Mouse (Mus musculus) liver, postnatal 0 days (tissue): ENCODE data around the gene Pex11b. TPM values are rescaled to one million over a fixed set of nuclear protein-coding genes. Genes with fewer than 3 reads are reported as not detected.
A peak's percentile ranks its signal among the peaks of the same experiment; 100 is the strongest.
"Not testable (repeated sequence)": the region's sequence is repeated elsewhere in the genome, so short reads cannot be mapped to it uniquely, and the experiment has no call there.

Experiments used
- ATAC-seq: fragments of 200-750 bp; cut with Nextera tagmentation; 2 replicates; pipeline ENCODE4 v1.8.0; 2017; ENCODE audit warnings: mild to moderate bottlenecking, moderate library complexity
- DNase-seq: peaks from one replicate; pipeline ENCODE4 v3.0.0-alpha.2; 2016
- H3K27ac ChIP-seq: fragments of 300-500 bp; sonication (generic); 2 replicates; pipeline ENCODE4 v1.5.1; 2014; ENCODE audit warnings: antibody characterized with exemption, moderate library complexity, mild to moderate bottlenecking, low read depth
- H3K27me3 ChIP-seq: fragments of 300-500 bp; sonication (generic); 2 replicates; pipeline ENCODE4 v1.6.1; 2014; ENCODE audit warnings: low read length, control low read depth, mixed read lengths; ENCODE audit not compliant: insufficient read depth
- H3K36me3 ChIP-seq: fragments of 300-500 bp; sonication (generic); replicated peaks from 2 replicates; pipeline ENCODE4 v1.6.1; 2014; ENCODE audit warnings: mild to moderate bottlenecking, control low read depth, low read length, moderate library complexity, mixed read lengths; ENCODE audit not compliant: insufficient read depth
- H3K4me1 ChIP-seq: fragments of 300-500 bp; sonication (generic); 2 replicates; pipeline ENCODE4 v1.6.1; 2014; ENCODE audit warnings: antibody characterized with exemption, mild to moderate bottlenecking, control low read depth; ENCODE audit not compliant: insufficient read depth
- H3K4me2 ChIP-seq: fragments of 300-500 bp; sonication (generic); 2 replicates; pipeline ENCODE4 v1.6.1; 2014; ENCODE audit warnings: low read depth, mild to moderate bottlenecking, low read length, moderate library complexity, mixed read lengths
- H3K4me3 ChIP-seq: fragments of 300-500 bp; sonication (generic); 2 replicates; pipeline ENCODE4 v1.5.1; 2014; ENCODE audit warnings: low read depth, low read length
- H3K9ac ChIP-seq: fragments of 300-500 bp; sonication (generic); replicated peaks from 2 replicates; pipeline ENCODE4 v1.6.1; 2014; ENCODE audit warnings: mild to moderate bottlenecking, moderate library complexity
- H3K9me3 ChIP-seq: fragments of 300-500 bp; sonication (generic); 2 replicates; pipeline ENCODE4 v1.6.1; 2016; ENCODE audit warnings: mild to moderate bottlenecking, control low read depth, low read length, mixed read lengths
- CTCF ChIP-seq: sonication (generic); IDR thresholded peaks from 2 replicates; pipeline ENCODE4 v1.5.1; 2016; ENCODE audit warnings: antibody characterized with exemption, low read depth
- EP300 ChIP-seq: IDR thresholded peaks from 2 replicates; pipeline ENCODE4 v1.6.1; 2016; ENCODE audit warnings: antibody characterized with exemption, low read depth, mild to moderate bottlenecking
- WGBS: fragments of 180-500 bp; shearing (Covaris S2); extraction: QIAGEN DNeasy Blood & Tissue Kit; methylation state at CpG from one replicate; pipeline ENCODE4 v1.1.7; 2014; ENCODE audit not compliant: insufficient replicate concordance; 5-methylcytosine and 5-hydroxymethylcytosine counted together
- polyA plus RNA-seq: library from polyadenylated mRNA; unstranded; fragments of >200 nt; fragmentation: Nextera tagmentation; extraction: Ambion mirVana; gene quantifications from 2 replicates; pipeline ENCODE4 v1.2.1, GENCODE M21; 2015

The Pex11b gene
- polyA plus RNA-seq, 1 experiment from 2014 or later = 24.4 TPM

DNA sequence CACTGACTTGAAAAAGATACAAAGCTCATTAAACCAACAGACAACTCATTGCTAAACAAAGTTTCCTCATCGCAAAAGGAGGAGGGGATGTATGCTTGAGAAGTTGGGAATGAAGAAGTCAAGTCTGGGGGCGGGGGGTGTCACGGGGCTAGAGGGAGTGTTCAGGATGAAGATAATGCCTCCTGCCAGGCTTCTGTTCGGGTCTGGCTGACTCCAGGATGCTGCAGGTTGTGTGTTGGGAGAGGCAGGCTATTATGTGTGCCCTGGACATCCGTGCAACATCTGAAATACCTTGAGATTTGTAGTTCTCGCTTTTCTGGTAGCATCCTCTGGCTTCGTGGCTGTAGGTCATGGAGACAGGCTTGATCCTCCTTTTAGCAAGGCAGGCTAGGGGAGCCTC is 43.3 kb downstream of the Pex11b start:
- DNase-seq (no peak), ATAC-seq (no peak)
- H3K4me2 ChIP-seq = no peak overlapping the region
- H3K9ac ChIP-seq = no peak overlapping the region
- no peaks in the 10 kb centered on the region for H3K36me3 ChIP-seq
- TF ChIP-seq EP300 (no peak), CTCF (no peak)
- WGBS = 62% methylated on average over 7 of the region's 7 CpGs
- no peaks in the 10 kb centered on the region for H3K4me1 ChIP-seq
- H3K27me3 ChIP-seq = peaks cover 18% of the 10 kb centered on the region; the same call in 1 of the 2 replicates
- H3K9me3 ChIP-seq = no peaks in the 10 kb centered on the region
- no peak overlapping the region for H3K4me3 ChIP-seq
- H3K27ac ChIP-seq = no peak overlapping the region

DNA sequence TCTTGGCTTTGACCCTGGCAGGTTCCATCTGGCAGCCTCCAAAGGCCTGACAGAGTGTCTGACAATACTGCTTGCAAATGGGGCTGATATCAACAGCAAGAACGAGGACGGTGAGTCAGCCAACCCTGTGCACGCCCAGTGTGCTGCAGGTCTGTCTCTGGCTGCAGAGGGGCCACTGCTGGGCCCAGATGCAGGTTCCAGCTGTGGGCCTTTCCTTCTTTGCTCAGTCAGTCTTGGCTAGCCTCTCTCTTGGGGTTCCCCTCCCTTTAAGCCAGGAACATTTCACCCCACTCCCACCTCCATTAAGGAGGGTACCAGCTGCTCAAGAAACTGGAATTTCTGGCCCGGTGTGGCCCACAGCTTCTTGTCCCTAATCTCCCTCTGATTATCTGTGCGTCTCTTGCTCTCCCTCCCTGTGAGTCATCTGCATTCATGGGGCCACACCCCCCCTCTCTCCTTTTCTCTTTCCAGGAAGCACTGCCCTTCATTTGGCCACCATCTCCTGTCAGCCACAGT is 44.0 kb downstream of the Pex11b start:
- no peak overlapping the region for H3K27ac ChIP-seq
- WGBS = 25% methylated on average over 5 of the region's 5 CpGs
- H3K4me1 ChIP-seq = no peaks in the 10 kb centered on the region
- DNase-seq (no peak), ATAC-seq (no peak)
- H3K27me3 ChIP-seq = peaks cover 22% of the 10 kb centered on the region; the same call in 1 of the 2 replicates
- no peak overlapping the region for H3K9ac ChIP-seq
- H3K9me3 ChIP-seq = no peaks in the 10 kb centered on the region
- no peak overlapping the region for H3K4me3 ChIP-seq
- H3K4me2 ChIP-seq = no peak overlapping the region
- no peaks in the 10 kb centered on the region for H3K36me3 ChIP-seq
- no peak for TF ChIP-seq EP300
- no peak for TF ChIP-seq CTCF

DNA sequence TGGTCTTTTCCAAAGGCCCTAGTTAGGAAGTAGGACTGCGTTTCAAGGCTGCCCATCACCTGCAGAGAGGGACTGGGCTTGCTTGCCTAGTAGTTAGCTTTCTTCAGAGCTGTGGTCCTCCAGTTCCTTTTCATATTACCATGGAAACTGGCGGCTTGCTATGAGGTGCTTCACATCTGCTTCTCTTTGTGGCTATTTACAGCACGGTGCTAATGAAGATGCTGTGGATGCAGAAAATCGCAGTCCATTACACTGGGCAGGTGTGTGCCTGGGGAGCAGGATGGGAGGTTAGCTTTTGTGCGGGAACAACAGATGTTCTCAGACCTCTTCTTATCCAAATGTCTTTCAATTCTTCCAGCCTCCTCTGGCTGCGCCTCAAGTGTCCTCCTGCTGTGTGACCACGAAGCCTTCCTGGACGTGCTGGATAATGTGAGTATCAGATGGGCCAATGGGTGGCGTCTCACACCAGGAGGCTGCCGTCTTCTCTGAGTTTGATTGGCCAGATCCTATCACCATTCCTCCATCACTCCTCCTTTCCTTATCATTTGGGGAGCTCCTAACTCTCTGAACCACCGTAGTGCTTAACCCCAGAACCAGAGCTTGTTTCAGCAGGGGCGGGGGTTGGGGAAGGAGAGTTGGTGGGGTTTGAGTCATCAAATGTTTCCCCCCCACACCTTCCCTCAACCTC is 45.2 kb downstream of the Pex11b start:
- no peak for ATAC-seq
- H3K4me3 ChIP-seq = no peak overlapping the region
- H3K27ac ChIP-seq = no peak overlapping the region
- no peaks in the 10 kb centered on the region for H3K36me3 ChIP-seq
- peaks cover 34% of the 10 kb centered on the region; the same call in 1 of the 2 replicates for H3K27me3 ChIP-seq
- no peaks in the 10 kb centered on the region for H3K9me3 ChIP-seq
- H3K4me1 ChIP-seq = no peaks in the 10 kb centered on the region; the same call in 1 of the 2 replicates
- no peak for DNase-seq
- WGBS = 25% methylated on average over 12 of the region's 12 CpGs
- TF ChIP-seq CTCF (no peak), EP300 (no peak)
- no peak overlapping the region for H3K4me2 ChIP-seq
- no peak overlapping the region for H3K9ac ChIP-seq

DNA sequence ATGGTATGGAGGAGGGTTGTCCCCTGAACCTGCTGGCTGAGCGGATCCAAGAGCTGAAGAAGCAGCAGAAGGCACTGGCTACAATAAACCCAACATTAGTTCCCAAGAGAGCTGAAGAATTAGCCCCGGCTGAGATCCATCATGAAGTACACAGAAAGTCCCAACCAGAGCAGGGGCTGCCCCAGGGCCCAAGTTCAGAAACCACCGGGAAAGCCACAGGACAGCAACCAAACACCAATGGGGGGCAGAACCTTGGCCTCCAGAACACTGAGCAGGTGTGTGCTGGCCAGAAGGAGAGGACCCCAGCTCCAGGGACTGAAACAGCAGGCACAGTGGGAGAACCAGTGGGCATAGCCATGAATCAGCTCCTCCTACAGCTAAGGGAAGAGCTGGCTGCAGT is 48.3 kb downstream of the Pex11b start:
- no peak for DNase-seq
- no peak overlapping the region for H3K4me2 ChIP-seq
- no peaks in the 10 kb centered on the region for H3K36me3 ChIP-seq
- no peaks in the 10 kb centered on the region; the same call in 1 of the 2 replicates for H3K4me1 ChIP-seq
- H3K27me3 ChIP-seq = peaks cover 43% of the 10 kb centered on the region; the same call in 1 of the 2 replicates
- WGBS = 81% methylated on average over 3 of the region's 3 CpGs
- TF ChIP-seq CTCF (no peak), EP300 (no peak)
- ATAC-seq = no peak
- no peaks in the 10 kb centered on the region for H3K9me3 ChIP-seq
- no peak overlapping the region for H3K9ac ChIP-seq
- no peak overlapping the region for H3K4me3 ChIP-seq
- H3K27ac ChIP-seq = no peak overlapping the region

DNA sequence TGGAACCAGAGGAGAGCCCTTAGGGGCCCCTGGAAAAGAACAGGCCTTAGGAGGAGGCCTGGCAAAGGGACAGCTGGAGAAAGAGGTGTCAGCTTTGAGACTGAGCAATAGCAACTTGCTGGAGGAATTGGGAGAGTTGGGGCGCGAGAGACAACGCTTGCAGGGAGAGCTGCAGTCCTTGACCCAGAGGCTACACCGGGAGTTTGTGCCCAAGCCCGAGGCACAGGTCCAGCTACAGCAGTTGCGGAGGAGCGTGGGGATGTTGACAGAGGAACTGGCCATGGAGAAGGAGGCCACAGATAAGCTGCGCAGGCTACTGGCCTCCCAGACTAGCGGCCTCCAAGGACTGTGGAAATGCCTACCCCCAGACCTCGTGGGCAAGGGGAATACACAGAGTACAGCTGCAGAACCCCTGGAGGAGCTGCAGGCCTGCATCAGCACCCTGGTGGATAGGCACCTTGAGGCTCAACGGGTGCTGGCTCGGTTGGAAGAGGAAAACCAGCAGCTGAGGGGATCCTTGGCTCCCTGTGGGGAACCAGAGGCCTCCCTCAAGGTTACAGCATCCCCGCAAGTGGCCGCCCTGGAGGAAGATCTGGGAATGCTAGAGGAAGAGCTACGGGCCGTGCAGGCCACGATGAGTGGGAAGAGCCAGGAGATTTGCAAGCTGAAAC is 49.1 kb downstream of the Pex11b start:
- peak overlapping the region; percentile 44; the same call in 1 of the 2 replicates for H3K4me2 ChIP-seq
- no peak overlapping the region for H3K27ac ChIP-seq
- ATAC-seq = no peak
- WGBS = 53% methylated on average over 17 of the region's 17 CpGs
- H3K9me3 ChIP-seq = no peaks in the 10 kb centered on the region
- no peaks in the 10 kb centered on the region; the same call in 1 of the 2 replicates for H3K4me1 ChIP-seq
- no peaks in the 10 kb centered on the region for H3K36me3 ChIP-seq
- H3K27me3 ChIP-seq = peaks cover 43% of the 10 kb centered on the region; the same call in 1 of the 2 replicates
- H3K9ac ChIP-seq = no peak overlapping the region
- no peak for TF ChIP-seq CTCF
- TF ChIP-seq EP300 = no peak
- no peak overlapping the region for H3K4me3 ChIP-seq
- no peak for DNase-seq

DNA sequence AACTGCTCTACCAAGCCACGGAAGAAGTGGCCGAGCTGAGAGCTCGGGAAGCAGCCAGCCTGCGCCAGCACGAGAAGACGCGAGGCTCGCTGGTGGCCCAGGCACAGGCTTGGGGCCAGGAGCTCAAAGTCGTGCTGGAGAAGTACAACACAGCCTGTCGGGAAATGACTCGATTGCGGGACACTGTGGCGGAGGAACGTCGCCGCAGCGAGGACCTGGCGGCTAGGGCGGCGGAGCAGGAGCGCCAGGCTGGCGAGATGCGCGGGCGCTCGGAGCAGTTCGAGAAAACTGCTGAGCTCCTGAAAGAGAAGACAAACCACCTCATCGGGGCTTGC is 49.6 kb downstream of the Pex11b start:
- H3K9ac ChIP-seq = no peak overlapping the region; the same call in 1 of the 2 replicates
- no peaks in the 10 kb centered on the region for H3K9me3 ChIP-seq
- peaks cover 43% of the 10 kb centered on the region; the same call in 1 of the 2 replicates for H3K27me3 ChIP-seq
- no peak overlapping the region for H3K27ac ChIP-seq
- no peak overlapping the region for H3K4me3 ChIP-seq
- H3K4me1 ChIP-seq = no peaks in the 10 kb centered on the region; the same call in 1 of the 2 replicates
- no peak for DNase-seq
- H3K4me2 ChIP-seq = peak overlapping the region; percentile 44; the same call in 1 of the 2 replicates
- H3K36me3 ChIP-seq = no peaks in the 10 kb centered on the region
- WGBS = 25% methylated on average over 28 of the region's 28 CpGs
- no peak for ATAC-seq
- TF ChIP-seq EP300 = no peak
- no peak for TF ChIP-seq CTCF

DNA sequence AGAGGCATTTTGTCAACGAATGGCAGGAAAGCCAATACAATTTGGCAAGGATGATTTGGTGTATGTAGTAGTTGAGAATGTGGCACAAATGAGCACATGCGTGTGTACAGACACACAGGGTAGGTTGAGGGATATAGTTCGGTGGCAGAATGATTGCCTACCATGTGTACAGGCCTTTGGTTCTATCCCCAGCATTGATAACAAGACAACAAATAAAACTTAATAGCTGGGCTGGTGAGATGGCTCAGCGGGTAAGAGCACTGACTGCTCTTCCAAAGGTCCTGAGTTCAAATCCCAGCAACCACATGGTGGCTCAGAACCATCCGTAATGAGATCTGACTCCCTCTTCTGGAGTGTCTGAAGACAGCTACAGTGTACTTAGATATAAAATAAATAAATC is 50.9 kb downstream of the Pex11b start:
- 83% methylated on average over 5 of the region's 5 CpGs for WGBS
- H3K9me3 ChIP-seq, H3K9ac ChIP-seq, H3K27ac ChIP-seq, ATAC-seq, H3K36me3 ChIP-seq, H3K4me3 ChIP-seq, H3K4me1 ChIP-seq, H3K4me2 ChIP-seq, DNase-seq: not testable (repeated sequence)
- peaks cover 35% of the 10 kb centered on the region; the same call in 1 of the 2 replicates for H3K27me3 ChIP-seq
